Mouse (Mus musculus) forebrain, embryonic 16.5 days (tissue): ENCODE data around the gene Mapkap1. TPM values are rescaled to one million over a fixed set of nuclear protein-coding genes. Genes with fewer than 3 reads are reported as not detected.

Source experiments
- ATAC-seq: fragments of 200-750 bp; cut with Nextera tagmentation; 2 replicates; pipeline ENCODE4 v1.8.0; 2017; ENCODE audit warnings: mild to moderate bottlenecking, moderate library complexity
- H3K27ac ChIP-seq: fragments of 300-500 bp; sonication (generic); 2 replicates; pipeline ENCODE4 v1.5.1; 2014; ENCODE audit warnings: low read length, control low read depth
- H3K27me3 ChIP-seq: fragments of 300-500 bp; sonication (generic); replicated peaks from 2 replicates; pipeline ENCODE4 v1.6.1; 2014; ENCODE audit warnings: low read length; ENCODE audit not compliant: control insufficient read depth, insufficient read depth
- H3K36me3 ChIP-seq: fragments of 300-500 bp; sonication (generic); 2 replicates; pipeline ENCODE4 v1.6.1; 2014; ENCODE audit not compliant: control insufficient read depth, insufficient read depth
- H3K4me1 ChIP-seq: fragments of 300-500 bp; sonication (generic); replicated peaks from 2 replicates; pipeline ENCODE4 v1.6.1; 2014; ENCODE audit warnings: low read length; ENCODE audit not compliant: control insufficient read depth, insufficient read depth
- H3K4me2 ChIP-seq: fragments of 300-500 bp; sonication (generic); 2 replicates; pipeline ENCODE4 v1.6.1; 2014; ENCODE audit warnings: mild to moderate bottlenecking, low read length, control low read depth
- H3K4me3 ChIP-seq: fragments of 300-500 bp; sonication (generic); replicated peaks from 2 replicates; pipeline ENCODE4 v1.5.1; 2014; ENCODE audit warnings: mild to moderate bottlenecking, low read length, control low read depth
- H3K9ac ChIP-seq: fragments of 300-500 bp; sonication (generic); replicated peaks from 2 replicates; pipeline ENCODE4 v1.6.1; 2014; ENCODE audit warnings: low read depth, low read length, control low read depth
- H3K9me3 ChIP-seq: fragments of 300-500 bp; sonication (generic); 2 replicates; pipeline ENCODE4 v1.6.1; 2016; ENCODE audit warnings: low read length; ENCODE audit not compliant: control insufficient read depth
- WGBS: fragments of 180-500 bp; shearing (Covaris S2); extraction: QIAGEN DNeasy Blood & Tissue Kit; methylation state at CpG from one replicate; pipeline ENCODE4 v1.1.7; 2014; 5-methylcytosine and 5-hydroxymethylcytosine counted together
- polyA plus RNA-seq: library from polyadenylated mRNA; unstranded; fragments of >200 nt; fragmentation: Nextera tagmentation; extraction: Ambion mirVana; gene quantifications from 2 replicates; pipeline ENCODE4 v1.2.1, GENCODE M21; 2015

Mapkap1 gene
- polyA plus RNA-seq, 1 experiment from 2014 or later = 100 TPM

- Histone ChIP-seq H3K4me3 (no peak overlapping the region), H3K4me1 (peaks cover 8% of the 10 kb centered on the region; the same call in 1 of the 2 replicates), H3K9ac (no peak overlapping the region), H3K36me3 (no peaks in the 10 kb centered on the region), H3K9me3 (no peaks in the 10 kb centered on the region), H3K27ac (no peak overlapping the region), H3K27me3 (no peaks in the 10 kb centered on the region), H3K4me2 (no peak overlapping the region)
- ATAC-seq = no peak
- WGBS = 86% methylated on average over 3 of the region's 3 CpGs
Measured at GRCm38 (mm10) chr2:34602896-34603295, 196.3 kb downstream of the Mapkap1 start.

DNA sequence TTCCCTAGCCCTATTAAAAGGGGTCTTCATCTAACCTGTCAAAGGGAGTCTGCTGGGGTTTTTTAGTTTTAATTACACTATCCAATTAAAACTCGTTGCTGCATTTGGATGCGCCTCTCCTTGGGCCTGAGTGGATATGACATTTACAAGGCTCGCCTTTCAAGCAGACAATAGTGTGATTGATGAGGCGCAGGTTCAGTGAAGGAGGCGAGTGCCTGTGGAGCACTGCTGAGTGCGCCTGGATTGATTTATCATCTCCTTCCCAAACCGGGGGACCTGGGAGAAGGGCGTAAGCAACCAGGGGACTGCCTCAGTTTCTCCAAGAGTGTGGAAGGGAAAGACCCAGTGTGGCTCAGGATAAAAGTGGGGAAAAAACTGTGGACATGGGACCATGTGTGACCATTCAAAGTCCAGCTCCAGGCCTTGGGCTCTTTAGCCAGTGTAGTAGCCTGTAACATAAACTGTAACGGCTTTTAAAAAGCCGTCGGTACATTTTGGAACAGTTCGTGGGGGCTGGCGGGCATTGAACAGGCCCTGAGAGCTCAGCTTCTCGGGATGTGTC is 197.2 kb downstream of the Mapkap1 start:
- no peak overlapping the region for H3K27ac ChIP-seq
- no peak overlapping the region for H3K9ac ChIP-seq
- 56% methylated on average over 14 of the region's 14 CpGs for WGBS

GRCm38 (mm10) chr2:34605040-34605439 is 198.5 kb downstream of the Mapkap1 start:
- no peak overlapping the region for H3K27ac ChIP-seq
- H3K4me2 ChIP-seq = no peak overlapping the region
- WGBS = 45% methylated on average over 3 of the region's 3 CpGs
- H3K27me3 ChIP-seq = no peaks in the 10 kb centered on the region
- no peaks in the 10 kb centered on the region for H3K9me3 ChIP-seq
- ATAC-seq = no peak
- peaks cover 8% of the 10 kb centered on the region; the same call in 1 of the 2 replicates for H3K4me1 ChIP-seq
- H3K36me3 ChIP-seq = no peaks in the 10 kb centered on the region
- H3K4me3 ChIP-seq = no peak overlapping the region
- H3K9ac ChIP-seq = no peak overlapping the region

More for the DNA sequence above, 197.2 kb downstream of the Mapkap1 start:
- Histone ChIP-seq H3K4me2 (no peak overlapping the region), H3K27me3 (no peaks in the 10 kb centered on the region), H3K4me1 (peaks cover 8% of the 10 kb centered on the region; the same call in 1 of the 2 replicates), H3K36me3 (no peaks in the 10 kb centered on the region), H3K9me3 (no peaks in the 10 kb centered on the region), H3K4me3 (no peak overlapping the region)
- no peak for ATAC-seq

DNA sequence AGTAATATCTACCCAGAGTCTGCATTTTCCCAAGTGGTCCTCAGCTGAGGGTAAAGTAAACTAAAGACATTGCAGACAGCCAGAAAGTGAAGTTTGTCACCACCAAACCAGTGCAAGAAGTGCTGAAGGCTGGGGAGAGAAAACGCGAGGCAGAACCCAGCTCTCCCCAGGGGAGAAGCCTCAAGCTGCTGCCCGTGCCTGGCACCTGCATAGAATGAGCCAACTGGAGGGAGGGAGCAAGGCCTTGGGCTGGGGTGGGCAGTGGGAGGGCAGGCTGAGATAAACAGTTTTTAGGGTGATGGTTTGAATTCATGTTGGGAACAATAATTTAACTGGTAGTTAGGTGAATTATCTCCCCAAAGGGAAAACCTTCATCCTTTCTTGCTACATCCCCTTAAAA is 202.3 kb downstream of the Mapkap1 start:
- no peaks in the 10 kb centered on the region for H3K4me1 ChIP-seq
- no peak overlapping the region for H3K4me2 ChIP-seq
- H3K27me3 ChIP-seq = no peaks in the 10 kb centered on the region
- no peak overlapping the region for H3K27ac ChIP-seq
- H3K4me3 ChIP-seq = no peak overlapping the region
- no peak for ATAC-seq
- no peaks in the 10 kb centered on the region for H3K36me3 ChIP-seq
- WGBS = 37% methylated on average over 3 of the region's 3 CpGs
- H3K9me3 ChIP-seq = no peaks in the 10 kb centered on the region
- no peak overlapping the region for H3K9ac ChIP-seq

GRCm38 (mm10) chr2:34609516-34609915 is 202.9 kb downstream of the Mapkap1 start:
- WGBS = 93% methylated on average over 4 of the region's 4 CpGs
- Histone ChIP-seq H3K27me3 (no peaks in the 10 kb centered on the region), H3K36me3 (no peaks in the 10 kb centered on the region), H3K4me2 (no peak overlapping the region), H3K27ac (no peak overlapping the region), H3K4me3 (no peak overlapping the region), H3K4me1 (no peaks in the 10 kb centered on the region), H3K9ac (no peak overlapping the region), H3K9me3 (no peaks in the 10 kb centered on the region)
- no peak for ATAC-seq

DNA sequence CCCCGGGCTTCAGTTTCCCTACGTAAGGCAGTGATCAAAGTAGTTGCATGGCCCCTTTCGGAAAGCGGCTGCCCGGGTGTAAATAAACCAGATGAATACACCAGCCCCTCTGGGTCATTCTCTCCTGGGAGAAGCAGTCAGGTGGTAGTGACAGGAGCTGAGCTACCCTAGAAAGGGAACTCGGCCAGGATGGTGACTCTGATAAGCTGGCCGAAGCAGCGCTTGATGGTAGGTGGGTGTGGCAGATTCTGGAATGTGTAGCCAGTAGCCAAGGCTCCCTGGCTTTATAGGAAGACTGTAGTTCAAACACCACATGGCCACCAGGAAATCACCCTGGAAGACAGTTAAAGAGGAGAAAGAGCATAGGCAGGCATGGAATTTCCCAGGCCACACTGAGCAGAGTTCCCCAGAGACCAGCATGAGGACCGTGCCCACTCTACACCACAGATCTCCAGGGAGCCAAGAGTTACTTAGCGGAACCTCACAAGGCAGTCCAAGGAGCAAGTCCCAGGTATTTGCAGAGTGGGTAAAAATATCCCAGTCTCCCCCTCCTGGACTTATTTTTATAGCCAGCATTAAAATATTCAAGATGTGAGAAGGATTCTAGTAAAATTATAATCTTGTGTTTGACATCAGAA is 214.3 kb downstream of the Mapkap1 start:
- no peaks in the 10 kb centered on the region for H3K27me3 ChIP-seq
- H3K9me3 ChIP-seq = no peaks in the 10 kb centered on the region
- H3K4me2 ChIP-seq = no peak overlapping the region
- H3K27ac ChIP-seq = no peak overlapping the region
- ATAC-seq = no peak
- H3K4me1 ChIP-seq = no peaks in the 10 kb centered on the region
- H3K36me3 ChIP-seq = 0 out of 2 replicates have a peak, but pooled peaks cover 3% of the 10 kb centered on the region
- 87% methylated on average over 10 of the region's 10 CpGs for WGBS
- H3K4me3 ChIP-seq = no peak overlapping the region
- no peak overlapping the region for H3K9ac ChIP-seq

DNA sequence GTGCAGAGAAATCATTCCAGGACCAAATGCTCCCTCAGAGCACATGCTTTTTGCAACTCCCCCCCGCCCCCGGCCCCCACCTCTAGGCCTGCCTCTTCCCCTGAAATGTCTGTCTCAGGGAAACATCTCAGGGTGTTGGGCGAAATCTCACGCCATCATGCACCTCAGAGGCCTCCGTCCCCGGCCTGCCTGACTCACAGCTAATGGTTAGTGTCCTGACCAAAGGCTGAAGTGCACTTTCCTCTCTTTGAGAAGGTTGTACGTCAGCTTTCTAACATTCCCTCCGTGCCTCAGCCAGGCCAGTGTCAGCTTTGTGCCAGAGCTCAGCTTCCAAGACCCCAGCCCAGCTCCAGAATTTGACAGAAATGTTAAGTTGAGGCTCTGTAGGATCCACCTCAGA is 214.9 kb downstream of the Mapkap1 start:
- H3K9ac ChIP-seq = no peak overlapping the region
- H3K27me3 ChIP-seq = no peaks in the 10 kb centered on the region
- H3K4me2 ChIP-seq = no peak overlapping the region
- H3K4me3 ChIP-seq = no peak overlapping the region
- no peaks in the 10 kb centered on the region for H3K9me3 ChIP-seq
- 92% methylated on average over 8 of the region's 8 CpGs for WGBS
- no peak overlapping the region for H3K27ac ChIP-seq
- no peaks in the 10 kb centered on the region for H3K4me1 ChIP-seq
- H3K36me3 ChIP-seq = 0 out of 2 replicates have a peak, but pooled peaks cover 3% of the 10 kb centered on the region
- ATAC-seq = no peak

DNA sequence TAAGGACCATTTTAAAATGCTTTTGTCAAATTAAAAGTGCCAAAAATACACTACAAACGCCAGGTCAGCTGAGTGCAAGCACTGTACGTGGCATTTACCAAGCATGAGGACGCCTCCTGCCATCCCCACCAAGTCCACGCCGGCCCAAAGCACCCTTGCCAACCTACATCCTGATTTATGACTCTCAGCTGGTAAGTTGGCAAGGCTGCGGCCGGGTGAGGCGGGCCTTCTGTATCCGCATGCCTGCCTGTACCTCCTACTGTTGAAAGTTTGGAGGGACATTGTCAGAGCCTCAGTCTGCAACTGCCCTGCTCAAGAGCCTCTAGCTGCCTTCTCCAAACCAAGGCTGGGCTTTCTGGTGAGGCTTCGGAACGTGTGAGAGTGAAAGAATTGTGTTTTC is 215.9 kb downstream of the Mapkap1 start:
- no peak for ATAC-seq
- WGBS = 92% methylated on average over 11 of the region's 11 CpGs

GRCm38 (mm10) chr2:34623181-34623580 is 216.6 kb downstream of the Mapkap1 start:
- H3K27me3 ChIP-seq = no peaks in the 10 kb centered on the region
- H3K27ac ChIP-seq = no peak overlapping the region
- H3K4me1 ChIP-seq = no peaks in the 10 kb centered on the region
- H3K9me3 ChIP-seq = no peaks in the 10 kb centered on the region
- 0 out of 2 replicates have a peak, but pooled peaks cover 3% of the 10 kb centered on the region for H3K36me3 ChIP-seq
- 82% methylated on average over 8 of the region's 8 CpGs for WGBS
- ATAC-seq = no peak
- no peak overlapping the region for H3K4me2 ChIP-seq
- no peak overlapping the region for H3K9ac ChIP-seq
- no peak overlapping the region for H3K4me3 ChIP-seq

More for the DNA sequence above, 215.9 kb downstream of the Mapkap1 start:
- no peaks in the 10 kb centered on the region for H3K4me1 ChIP-seq
- H3K9ac ChIP-seq = no peak overlapping the region
- no peak overlapping the region for H3K4me3 ChIP-seq
- no peak overlapping the region for H3K4me2 ChIP-seq
- no peaks in the 10 kb centered on the region for H3K27me3 ChIP-seq
- H3K27ac ChIP-seq = no peak overlapping the region
- H3K36me3 ChIP-seq = 0 out of 2 replicates have a peak, but pooled peaks cover 3% of the 10 kb centered on the region
- no peaks in the 10 kb centered on the region for H3K9me3 ChIP-seq
